Mouse (Mus musculus) kidney, adult 2 months (tissue): ENCODE data around the gene Map3k20. TPM values are rescaled to one million over a fixed set of nuclear protein-coding genes. Genes with fewer than 3 reads are reported as not detected.

Experiments
- DNase-seq: peaks from one replicate; pipeline ENCODE4 v3.0.0; 2021
- H3K27ac ChIP-seq: fragments of 200-500 bp; 2 replicates; pipeline ENCODE4 v1.5.1; 2012; ENCODE audit warnings: low read depth, low read length, control low read depth, inconsistent platforms; ENCODE audit not compliant: insufficient read depth
- H3K27me3 ChIP-seq: fragments of 200-500 bp; replicated peaks from 2 replicates; pipeline ENCODE4 v1.6.1; 2012; ENCODE audit warnings: mild to moderate bottlenecking, moderate library complexity, low read length, inconsistent platforms; ENCODE audit not compliant: control insufficient read depth, insufficient read depth
- H3K36me3 ChIP-seq: fragments of 200-500 bp; 2 replicates; pipeline ENCODE4 v1.6.1; 2012; ENCODE audit warnings: mild to moderate bottlenecking, moderate library complexity, low read length, inconsistent platforms; ENCODE audit not compliant: control insufficient read depth, insufficient read depth
- H3K4me1 ChIP-seq: fragments of 200-500 bp; 2 replicates; pipeline ENCODE4 v1.6.1; 2011; ENCODE audit warnings: low read length; ENCODE audit not compliant: control insufficient read depth, insufficient read depth
- H3K4me3 ChIP-seq: fragments of 200-500 bp; 2 replicates; pipeline ENCODE4 v1.5.1; 2011; ENCODE audit warnings: mild to moderate bottlenecking, low read depth, low read length, control low read depth; ENCODE audit not compliant: insufficient read depth
- CTCF ChIP-seq: fragments of 200-500 bp; conservative IDR thresholded peaks from 2 replicates; pipeline ENCODE4 v1.5.1; 2011; ENCODE audit warnings: low read depth, mild to moderate bottlenecking, control low read depth, low read length, moderate library complexity, mixed read lengths; ENCODE audit not compliant: insufficient read depth, insufficient read length
- POLR2A ChIP-seq: fragments of 200-500 bp; IDR thresholded peaks from one replicate; pipeline ENCODE4 v1.6.1; 2011; ENCODE audit warnings: low read depth, low read length, control low read depth
- WGBS: fragments of 180-500 bp; shearing (Covaris S2); methylation state at CpG from one replicate; pipeline ENCODE4 v1.1.7; 2018; 5-methylcytosine and 5-hydroxymethylcytosine counted together
- polyA plus RNA-seq: library from polyadenylated mRNA; depleted of rRNA; stranded (reverse); fragments of >200 nt; gene quantifications from 2 replicates; pipeline ENCODE4 v1.2.3, GENCODE M21; 2012

Map3k20 gene
- polyA plus RNA-seq, 1 experiment = 8.3 TPM

DNA sequence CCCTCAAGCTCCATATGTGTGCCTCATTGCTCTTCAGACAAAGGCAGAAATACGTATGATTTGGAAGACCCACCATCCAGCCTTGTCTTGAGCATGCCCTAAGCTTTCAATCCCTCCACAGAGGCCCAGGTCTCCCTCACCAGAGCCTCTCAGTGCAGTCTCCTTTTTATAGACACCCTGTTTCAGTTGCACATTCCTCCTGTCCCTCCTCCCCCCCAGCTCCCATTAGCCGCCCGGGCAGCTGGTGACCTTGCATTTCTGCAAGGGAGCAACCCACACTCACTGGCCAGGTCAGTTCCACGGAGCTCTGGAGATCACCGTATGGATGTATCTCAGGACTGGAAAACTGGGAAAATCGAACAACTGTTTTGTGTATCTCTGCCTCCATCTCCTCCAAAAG lies 105.0 kb downstream of the Map3k20 start:
- Histone ChIP-seq H3K4me3 (no peak overlapping the region), H3K27ac (peak overlapping the region; percentile 60; the same call in 1 of the 2 replicates), H3K36me3 (no peaks in the 10 kb centered on the region), H3K4me1 (no peaks in the 10 kb centered on the region; the same call in 1 of the 2 replicates), H3K27me3 (no peaks in the 10 kb centered on the region)
- no peak for TF ChIP-seq POLR2A
- no peak for TF ChIP-seq CTCF
- 50% methylated on average over 6 of the region's 6 CpGs for WGBS
- DNase-seq = peak; percentile 45

DNA sequence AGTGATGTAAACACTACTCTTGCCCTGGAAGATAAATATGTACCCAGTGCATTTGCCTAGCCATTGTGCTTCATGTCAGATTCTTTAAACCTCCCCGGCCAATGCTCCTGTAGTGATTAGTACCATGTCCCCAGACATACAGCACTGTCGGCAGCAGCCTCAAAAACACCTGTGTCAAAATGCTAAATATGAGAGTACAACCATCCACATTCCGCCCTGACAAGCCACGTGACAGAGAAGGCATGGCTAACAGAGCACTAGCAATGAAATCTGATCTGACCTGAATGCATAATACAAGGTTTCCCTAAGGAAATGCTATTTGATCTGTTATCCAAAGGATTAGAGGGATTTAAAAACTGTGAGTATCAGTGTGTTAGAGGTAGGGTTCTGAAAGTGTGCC lies 105.6 kb downstream of the Map3k20 start:
- H3K27ac ChIP-seq = peak overlapping the region; percentile 10; the same call in 1 of the 2 replicates
- H3K4me1 ChIP-seq = no peaks in the 10 kb centered on the region; the same call in 1 of the 2 replicates
- H3K27me3 ChIP-seq = no peaks in the 10 kb centered on the region
- H3K4me3 ChIP-seq = no peak overlapping the region
- WGBS = 54% methylated on average over 4 of the region's 4 CpGs
- TF ChIP-seq CTCF (no peak), POLR2A (no peak)
- peak; percentile 55 for DNase-seq
- no peaks in the 10 kb centered on the region for H3K36me3 ChIP-seq

DNA sequence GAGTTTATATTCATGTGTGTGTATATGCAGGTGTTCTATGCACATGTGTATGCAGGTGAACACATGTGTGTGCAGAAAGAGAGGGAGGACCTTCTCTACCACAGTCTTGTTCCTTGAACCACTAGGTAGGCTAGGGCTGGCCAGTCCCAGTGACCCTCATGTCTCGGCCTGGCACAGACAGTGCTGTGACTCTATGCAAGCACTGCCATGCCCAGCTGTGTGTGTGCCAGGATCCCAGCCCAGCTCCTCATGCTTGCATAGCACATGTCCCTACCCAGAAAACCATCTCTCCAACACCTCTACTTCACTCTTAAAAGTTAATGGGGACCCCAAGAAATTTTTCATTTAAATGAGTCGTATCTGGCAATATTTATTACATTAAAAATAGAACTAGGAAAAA lies 106.3 kb downstream of the Map3k20 start:
- WGBS = 94% methylated on average over 2 of the region's 2 CpGs
- no peak for DNase-seq
- TF ChIP-seq CTCF (no peak), POLR2A (no peak)
- Histone ChIP-seq H3K36me3 (no peaks in the 10 kb centered on the region), H3K4me1 (no peaks in the 10 kb centered on the region; the same call in 1 of the 2 replicates), H3K27ac (no peak overlapping the region), H3K4me3 (no peak overlapping the region), H3K27me3 (no peaks in the 10 kb centered on the region)

DNA sequence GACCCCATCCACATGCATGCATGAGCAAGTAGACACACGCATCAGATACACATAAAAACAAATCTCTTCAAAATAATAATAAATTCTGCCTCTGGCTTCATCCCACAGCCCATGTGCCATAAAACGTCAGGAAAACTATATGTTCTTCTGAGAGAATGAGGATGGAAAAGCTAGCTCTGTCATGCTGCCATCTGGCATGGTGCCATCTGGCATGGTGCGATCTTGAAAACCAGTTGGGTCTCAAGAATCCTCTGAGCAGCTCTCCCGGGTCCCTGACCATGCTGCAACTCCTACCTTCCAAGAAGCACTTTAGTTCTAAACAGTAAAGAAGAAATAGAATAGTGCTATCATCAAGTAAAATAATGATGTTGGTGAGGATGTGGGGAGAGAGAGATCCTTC lies 106.9 kb downstream of the Map3k20 start:
- peak; percentile 12 for DNase-seq
- TF ChIP-seq CTCF = no peak
- no peak for TF ChIP-seq POLR2A
- H3K36me3 ChIP-seq = no peaks in the 10 kb centered on the region
- no peak overlapping the region for H3K27ac ChIP-seq
- H3K4me3 ChIP-seq = no peak overlapping the region
- H3K4me1 ChIP-seq = no peaks in the 10 kb centered on the region; the same call in 1 of the 2 replicates
- no peaks in the 10 kb centered on the region for H3K27me3 ChIP-seq
- 49% methylated on average over 4 of the region's 4 CpGs for WGBS

DNA sequence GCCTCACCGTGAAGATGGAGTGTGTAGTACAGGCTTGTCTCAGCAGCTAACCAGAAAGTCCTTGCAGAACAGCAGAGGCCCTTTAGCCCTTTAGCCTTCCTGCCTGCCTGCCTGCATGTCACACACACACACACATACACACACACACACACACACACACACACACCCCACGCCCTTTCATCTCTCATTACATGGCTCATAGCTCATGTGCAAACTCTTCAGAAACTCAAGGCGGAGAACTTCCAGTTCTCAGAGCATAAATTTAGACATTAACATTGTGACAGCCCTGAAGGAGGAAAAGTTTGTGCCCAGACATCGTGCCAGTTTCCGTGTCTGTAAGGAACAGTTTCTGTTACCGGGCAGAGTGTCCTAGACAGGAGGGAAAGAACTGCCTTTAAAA lies 111.5 kb downstream of the Map3k20 start:
- 55% methylated on average over 6 of the region's 6 CpGs for WGBS
- no peaks in the 10 kb centered on the region for H3K4me1 ChIP-seq
- H3K27ac ChIP-seq = no peak overlapping the region
- no peaks in the 10 kb centered on the region for H3K27me3 ChIP-seq
- TF ChIP-seq CTCF (no peak), POLR2A (no peak)
- DNase-seq = no peak
- H3K36me3 ChIP-seq = no peaks in the 10 kb centered on the region
- H3K4me3 ChIP-seq = no peak overlapping the region

DNA sequence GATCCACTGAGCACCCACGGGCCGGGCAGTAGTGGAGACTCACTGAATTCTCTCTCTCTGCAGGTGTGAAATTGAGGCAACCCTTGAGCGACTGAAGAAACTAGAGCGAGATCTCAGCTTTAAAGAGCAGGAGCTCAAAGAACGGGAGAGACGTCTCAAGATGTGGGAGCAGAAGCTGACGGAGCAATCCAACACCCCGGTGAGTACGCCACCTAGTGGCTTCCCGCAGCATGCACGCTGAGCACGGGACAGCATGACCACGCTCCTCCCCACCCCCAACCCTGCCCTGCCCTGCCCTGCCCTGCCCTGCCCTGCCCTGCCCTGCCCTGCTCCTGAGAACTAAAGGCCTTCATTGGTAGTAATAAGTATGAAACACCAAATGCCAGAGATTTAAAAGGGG lies 112.8 kb downstream of the Map3k20 start:
- Histone ChIP-seq H3K36me3 (no peaks in the 10 kb centered on the region), H3K4me3 (no peak overlapping the region), H3K4me1 (no peaks in the 10 kb centered on the region), H3K27ac (no peak overlapping the region), H3K27me3 (no peaks in the 10 kb centered on the region)
- TF ChIP-seq CTCF (peak; percentile 61), POLR2A (no peak)
- peak; percentile 63 for DNase-seq
- 48% methylated on average over 13 of the region's 13 CpGs for WGBS

DNA sequence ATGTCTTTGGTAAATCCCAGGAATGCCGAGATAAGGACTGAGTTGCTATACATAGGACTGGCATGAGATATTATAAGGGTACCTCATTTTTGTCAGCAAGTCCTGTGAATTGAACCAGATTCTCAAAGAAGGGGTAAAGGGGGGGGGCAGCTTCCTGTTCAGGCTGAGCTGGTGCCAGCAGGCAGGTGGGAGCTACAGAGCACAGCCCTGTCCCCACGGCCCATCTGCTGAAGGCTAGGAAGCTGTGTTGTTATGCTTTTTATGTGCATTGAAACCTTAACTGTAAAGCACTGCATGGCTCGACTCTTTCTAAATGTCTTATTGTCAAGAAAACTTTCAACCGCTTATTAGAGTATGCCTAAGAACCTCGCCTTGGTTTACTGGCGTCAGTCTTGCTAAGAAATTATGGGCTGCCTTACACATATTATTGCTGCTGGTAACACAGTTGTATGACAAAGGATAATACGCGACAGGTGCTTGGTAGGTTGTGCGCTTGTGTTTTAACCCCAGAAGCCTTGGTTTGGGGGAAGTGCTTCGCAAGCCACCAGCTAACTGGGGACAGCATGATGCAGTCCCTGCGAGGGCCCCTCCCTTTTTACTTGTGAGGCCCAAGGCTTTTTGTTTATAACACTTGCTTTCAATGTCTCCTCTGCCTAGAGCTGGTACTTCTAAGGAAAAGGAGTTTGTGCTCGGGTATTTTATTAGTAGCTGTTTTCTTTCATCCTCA lies 114.2 kb downstream of the Map3k20 start:
- H3K4me1 ChIP-seq = no peaks in the 10 kb centered on the region
- H3K27me3 ChIP-seq = no peaks in the 10 kb centered on the region
- H3K27ac ChIP-seq = no peak overlapping the region
- no peaks in the 10 kb centered on the region for H3K36me3 ChIP-seq
- DNase-seq = no peak
- no peak overlapping the region for H3K4me3 ChIP-seq
- 87% methylated on average over 12 of the region's 12 CpGs for WGBS
- TF ChIP-seq CTCF (no peak), POLR2A (no peak)
